Mouse (Mus musculus): ENCODE results near the gene Sh3bp1. TPM values are rescaled to one million over a fixed set of nuclear protein-coding genes. Genes with fewer than 3 reads are reported as not detected.
A peak's percentile ranks its signal among the peaks of the same experiment; 100 is the strongest.
"Not testable (repeated sequence)": the region's sequence is repeated elsewhere in the genome, so short reads cannot be mapped to it uniquely, and the experiment has no call there.

Gene Sh3bp1
- total and polyA plus RNA-seq, 2 experiments from 2014 or later = 6.4 to 9.8 TPM

DNA sequence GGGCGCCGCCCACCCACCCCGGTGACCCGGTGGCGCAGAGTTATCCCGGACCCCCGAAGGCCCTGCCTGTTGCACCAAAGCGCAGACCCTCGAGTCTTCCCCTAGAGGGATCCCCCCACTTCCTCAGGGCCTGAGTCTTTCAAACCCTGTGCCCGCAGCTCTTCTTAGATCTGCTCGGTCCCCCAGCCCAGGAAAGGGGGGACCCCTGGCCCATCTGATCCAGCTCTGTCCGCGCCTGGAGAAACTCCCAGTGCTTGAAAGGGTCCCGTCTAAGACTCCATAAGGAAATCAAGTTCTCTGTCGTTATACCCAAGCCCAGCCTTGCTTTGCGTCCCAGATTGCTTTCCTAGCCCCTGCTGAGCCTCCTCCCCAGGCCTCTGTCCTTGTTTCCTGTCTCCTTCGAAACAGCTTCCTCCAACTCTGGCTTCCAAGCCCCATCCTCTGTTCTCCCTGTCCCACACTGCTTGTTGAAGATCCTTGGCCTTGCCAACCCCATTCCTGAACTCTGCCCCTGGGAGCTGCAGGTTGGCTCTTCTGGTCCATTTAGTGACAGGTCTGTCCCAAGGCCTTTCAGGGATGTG lies 21.7 kb upstream of the Sh3bp1 start:
- Histone ChIP-seq H3K27me3 (ENCODE audit: control insufficient read depth, insufficient read depth, low read length) (no peaks in the 10 kb centered on the region), H3K4me2 (ENCODE audit: low read depth, low read length) (peak overlapping the region; percentile 76), H3K9me3 (replicated peaks; ENCODE audit: control insufficient read depth, low read length) (no peaks in the 10 kb centered on the region), H3K36me3 (replicated peaks; ENCODE audit: control insufficient read depth, insufficient read depth, low read length) (peaks cover 29% of the 10 kb centered on the region), H3K4me3 (ENCODE audit: low read depth, low read length) (peak overlapping the region; percentile 97), H3K27ac (ENCODE audit: low read depth) (peak overlapping the region; percentile 99), H3K9ac (replicated peaks; ENCODE audit: low read depth, low read length) (peak overlapping the region; percentile 97), H3K4me1 (ENCODE audit: control insufficient read depth, insufficient read depth) (peaks cover 6% of the 10 kb centered on the region; the same call in 1 of the 2 replicates)
- ATAC-seq (ENCODE audit: insufficient read depth, low read depth) (no peak; the same call in 1 of the 2 replicates), DNase-seq (ENCODE audit: low spot score) (peak; percentile 38)
- TF ChIP-seq EP300 (IDR thresholded peaks at IDR 0.05; ENCODE audit: low read depth) (no peak), CTCF (IDR thresholded peaks at IDR 0.05; ENCODE audit: low read depth) (no peak)
- under 1% methylated on average over 17 of the region's 17 CpGs for WGBS

DNA sequence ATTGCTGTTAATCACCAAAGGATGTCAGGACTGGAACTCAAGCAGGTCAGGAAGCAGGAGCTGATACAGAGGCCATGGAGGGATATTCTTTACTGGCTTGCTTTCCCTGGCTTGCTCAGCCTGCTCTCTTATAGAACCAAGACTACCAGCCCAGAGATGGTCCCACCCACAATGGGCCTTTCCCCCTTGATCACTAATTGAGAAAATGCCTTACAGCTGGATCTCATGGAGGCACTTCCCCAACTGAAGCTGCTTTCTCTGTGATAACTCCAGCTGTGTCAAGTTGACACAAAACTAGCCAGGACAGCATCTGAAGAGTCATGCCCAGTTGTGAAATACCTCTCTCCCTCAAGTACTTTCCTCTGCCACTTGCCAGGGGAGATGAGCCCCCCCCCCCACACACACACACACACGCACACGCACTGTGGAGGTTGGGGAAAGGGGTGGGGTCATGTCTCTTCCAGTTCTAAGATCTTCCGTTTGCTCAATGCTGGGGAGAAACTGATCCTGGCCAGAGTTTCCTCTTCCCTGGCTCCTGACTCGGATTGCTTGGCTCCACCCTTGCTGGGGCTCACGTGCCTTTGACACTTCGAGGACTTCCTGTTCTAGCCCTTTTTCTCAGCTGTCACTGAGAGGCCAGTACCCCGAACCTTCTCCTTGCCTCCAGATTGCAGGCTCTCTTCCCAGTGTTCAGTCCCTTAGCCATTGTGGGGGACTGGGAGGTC lies 20.6 kb upstream of the Sh3bp1 start:
- 46% methylated on average over 7 of the region's 7 CpGs for WGBS
- H3K4me3 ChIP-seq (ENCODE audit: low read depth, low read length); ATAC-seq (ENCODE audit: insufficient read depth, low read depth); H3K4me1 ChIP-seq (ENCODE audit: control insufficient read depth, insufficient read depth); H3K9ac ChIP-seq (replicated peaks; ENCODE audit: low read depth, low read length); H3K9me3 ChIP-seq (replicated peaks; ENCODE audit: control insufficient read depth, low read length); DNase-seq (ENCODE audit: low spot score); H3K27ac ChIP-seq (ENCODE audit: low read depth); H3K4me2 ChIP-seq (ENCODE audit: low read depth, low read length); H3K27me3 ChIP-seq (ENCODE audit: control insufficient read depth, insufficient read depth, low read length): not testable (repeated sequence)
- peaks cover 39% of the 10 kb centered on the region for H3K36me3 ChIP-seq (replicated peaks; ENCODE audit: control insufficient read depth, insufficient read depth, low read length)

DNA sequence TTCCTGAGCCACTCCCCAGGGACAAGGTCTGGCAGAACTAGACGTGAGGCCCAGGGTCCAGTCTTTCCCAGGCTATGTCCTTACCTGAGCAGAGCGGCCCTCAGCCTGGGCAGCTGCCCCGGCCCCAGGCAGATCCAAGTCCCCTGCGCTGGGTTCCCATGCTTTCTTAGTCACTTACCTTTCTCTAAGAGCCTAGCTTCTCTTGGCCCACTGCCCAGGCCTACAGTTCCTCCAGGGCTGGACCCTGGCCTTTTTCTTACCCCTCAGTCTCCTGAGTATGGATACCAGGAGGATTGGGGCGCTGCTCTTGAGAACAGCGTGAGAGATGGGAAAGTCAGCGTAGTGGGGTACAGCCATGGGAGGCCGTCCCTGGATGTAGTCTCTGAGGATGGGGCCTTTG lies 19.1 kb upstream of the Sh3bp1 start:
- WGBS = 86% methylated on average over 8 of the region's 8 CpGs
- no peak for DNase-seq (ENCODE audit: low spot score)
- Histone ChIP-seq H3K4me1 (ENCODE audit: control insufficient read depth, insufficient read depth) (peaks cover 6% of the 10 kb centered on the region; the same call in 1 of the 2 replicates), H3K36me3 (replicated peaks; ENCODE audit: control insufficient read depth, insufficient read depth, low read length) (peaks cover 54% of the 10 kb centered on the region), H3K4me2 (ENCODE audit: low read depth, low read length) (no peak overlapping the region), H3K27me3 (ENCODE audit: control insufficient read depth, insufficient read depth, low read length) (no peaks in the 10 kb centered on the region), H3K9me3 (replicated peaks; ENCODE audit: control insufficient read depth, low read length) (no peaks in the 10 kb centered on the region), H3K4me3 (ENCODE audit: low read depth, low read length) (no peak overlapping the region), H3K27ac (ENCODE audit: low read depth) (no peak overlapping the region), H3K9ac (replicated peaks; ENCODE audit: low read depth, low read length) (no peak overlapping the region)
- no peak for ATAC-seq (ENCODE audit: insufficient read depth, low read depth)
- TF ChIP-seq CTCF (IDR thresholded peaks at IDR 0.05; ENCODE audit: low read depth) (no peak), EP300 (IDR thresholded peaks at IDR 0.05; ENCODE audit: low read depth) (no peak)

DNA sequence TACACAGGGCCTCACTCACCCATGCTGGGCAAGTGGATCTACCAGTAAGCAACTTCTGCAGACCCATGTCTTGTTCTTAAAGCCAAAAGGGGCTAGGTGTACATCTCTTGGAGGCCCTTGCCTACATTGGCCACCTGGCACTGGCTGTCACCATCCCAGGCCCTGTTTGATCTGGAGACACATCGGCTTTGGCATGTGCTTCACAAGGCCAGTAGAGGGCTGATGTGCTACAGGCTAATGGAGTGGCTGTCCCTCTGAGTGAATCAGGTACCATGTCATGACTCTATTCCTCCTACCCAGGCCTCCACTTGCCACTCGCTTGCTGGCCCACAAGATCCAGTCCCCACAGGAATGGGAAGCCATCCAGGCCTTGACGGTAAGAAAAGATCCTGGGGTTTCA lies 17.7 kb upstream of the Sh3bp1 start:
- H3K4me1 ChIP-seq (ENCODE audit: control insufficient read depth, insufficient read depth) = peaks cover 6% of the 10 kb centered on the region; the same call in 1 of the 2 replicates
- TF ChIP-seq CTCF (IDR thresholded peaks at IDR 0.05; ENCODE audit: low read depth) (peak; percentile 11; the same call in 1 of the 2 replicates), EP300 (IDR thresholded peaks at IDR 0.05; ENCODE audit: low read depth) (no peak)
- no peak for ATAC-seq (ENCODE audit: insufficient read depth, low read depth)

DNA sequence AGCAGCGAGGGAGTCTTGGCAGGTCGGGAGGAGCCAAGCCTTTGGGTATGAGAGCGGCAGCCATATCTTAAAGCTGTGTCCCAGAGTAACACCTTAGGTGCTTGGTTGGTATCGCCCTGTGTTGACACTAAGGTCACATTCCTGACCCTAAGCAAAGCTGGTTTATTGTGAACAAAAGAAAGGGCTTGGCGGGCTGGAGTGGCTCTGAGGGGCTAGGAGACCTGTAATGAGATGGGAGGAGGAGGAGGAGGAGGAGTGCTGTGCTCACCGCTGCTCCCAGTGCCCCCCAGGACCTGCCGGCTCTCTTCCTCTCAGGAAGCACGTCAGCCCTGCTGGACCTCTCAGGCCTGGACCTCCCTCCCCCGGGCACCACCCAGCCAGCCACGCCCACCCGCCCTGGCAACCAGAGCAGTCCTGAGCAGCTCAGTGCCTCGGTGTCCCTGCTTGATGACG lies 10.1 kb upstream of the Sh3bp1 start:
- 47% methylated on average over 13 of the region's 13 CpGs for WGBS
- H3K27ac ChIP-seq (ENCODE audit: low read depth) = no peak overlapping the region
- ATAC-seq (ENCODE audit: insufficient read depth, low read depth) (no peak), DNase-seq (ENCODE audit: low spot score) (no peak)
- H3K27me3 ChIP-seq (ENCODE audit: control insufficient read depth, insufficient read depth, low read length) = no peaks in the 10 kb centered on the region
- TF ChIP-seq CTCF (IDR thresholded peaks at IDR 0.05; ENCODE audit: low read depth) (no peak), EP300 (IDR thresholded peaks at IDR 0.05; ENCODE audit: low read depth) (no peak)
- H3K4me1 ChIP-seq (ENCODE audit: control insufficient read depth, insufficient read depth) = peaks cover 16% of the 10 kb centered on the region
- H3K36me3 ChIP-seq (replicated peaks; ENCODE audit: control insufficient read depth, insufficient read depth, low read length) = peaks cover 92% of the 10 kb centered on the region
- no peak overlapping the region for H3K4me3 ChIP-seq (ENCODE audit: low read depth, low read length)
- H3K9me3 ChIP-seq (replicated peaks; ENCODE audit: control insufficient read depth, low read length) = no peaks in the 10 kb centered on the region
- no peak overlapping the region for H3K9ac ChIP-seq (replicated peaks; ENCODE audit: low read depth, low read length)
- H3K4me2 ChIP-seq (ENCODE audit: low read depth, low read length) = no peak overlapping the region

More for the DNA sequence above, 17.7 kb upstream of the Sh3bp1 start:
- no peak overlapping the region for H3K9ac ChIP-seq (replicated peaks; ENCODE audit: low read depth, low read length)
- 76% methylated on average over 3 of the region's 3 CpGs for WGBS
- no peak overlapping the region for H3K4me2 ChIP-seq (ENCODE audit: low read depth, low read length)
- H3K4me3 ChIP-seq (ENCODE audit: low read depth, low read length) = no peak overlapping the region
- no peaks in the 10 kb centered on the region for H3K9me3 ChIP-seq (replicated peaks; ENCODE audit: control insufficient read depth, low read length)
- H3K36me3 ChIP-seq (replicated peaks; ENCODE audit: control insufficient read depth, insufficient read depth, low read length) = peaks cover 68% of the 10 kb centered on the region
- DNase-seq (ENCODE audit: low spot score) = no peak
- no peaks in the 10 kb centered on the region for H3K27me3 ChIP-seq (ENCODE audit: control insufficient read depth, insufficient read depth, low read length)
- no peak overlapping the region for H3K27ac ChIP-seq (ENCODE audit: low read depth)

Measured in heart, postnatal 0 days (tissue).